Mouse (Mus musculus): Measurements from ENCODE around the gene Gyg.
"Not testable (repeated sequence)": the region's sequence is repeated elsewhere in the genome, so short reads cannot be mapped to it uniquely, and the experiment has no call there.

Gene Gyg

DNA sequence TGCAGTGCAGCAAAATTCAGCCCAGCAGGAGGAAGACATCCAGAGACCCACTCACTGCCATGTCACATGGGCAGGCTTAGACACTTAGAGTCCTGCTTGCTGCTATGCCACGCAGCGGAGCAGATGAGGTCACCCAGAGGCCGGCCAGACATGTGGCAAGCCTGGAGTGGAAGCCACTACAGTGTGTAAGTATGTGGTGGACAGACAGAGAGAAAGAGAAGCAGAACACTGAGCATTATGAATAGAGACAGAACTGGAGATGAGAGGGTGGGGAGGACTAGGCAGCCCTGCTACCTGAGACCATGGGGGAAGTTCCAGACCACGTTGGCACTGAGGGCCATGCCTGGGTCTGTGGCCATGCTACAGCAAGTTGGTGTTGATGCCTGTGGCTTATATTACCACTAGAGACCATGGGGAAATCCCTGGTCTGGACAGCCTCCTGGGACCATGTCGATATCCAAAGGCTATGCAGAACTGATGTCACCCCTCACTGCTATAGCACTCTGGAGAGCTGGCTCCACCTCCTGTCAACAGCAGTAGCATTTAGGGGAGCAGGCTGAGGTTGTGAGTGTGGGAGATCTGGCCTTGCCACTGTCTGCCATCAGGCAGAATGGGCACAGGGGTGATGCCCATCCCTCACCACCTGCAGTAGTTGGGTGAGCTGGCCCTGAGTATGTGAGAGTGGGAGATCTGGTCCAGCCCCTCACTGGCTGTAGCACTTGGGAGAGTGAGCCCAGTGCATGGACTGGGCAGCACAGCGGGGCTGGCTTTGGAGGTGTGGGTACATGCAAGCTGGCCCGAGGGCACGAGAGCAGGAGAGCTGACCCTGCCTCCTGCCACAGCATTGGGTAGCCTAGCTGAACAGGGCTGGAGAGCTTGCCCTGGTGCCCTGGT is 24.4 kb downstream of the Gyg start:
- DNase-seq (ENCODE audit: low spot score): no peak

DNA sequence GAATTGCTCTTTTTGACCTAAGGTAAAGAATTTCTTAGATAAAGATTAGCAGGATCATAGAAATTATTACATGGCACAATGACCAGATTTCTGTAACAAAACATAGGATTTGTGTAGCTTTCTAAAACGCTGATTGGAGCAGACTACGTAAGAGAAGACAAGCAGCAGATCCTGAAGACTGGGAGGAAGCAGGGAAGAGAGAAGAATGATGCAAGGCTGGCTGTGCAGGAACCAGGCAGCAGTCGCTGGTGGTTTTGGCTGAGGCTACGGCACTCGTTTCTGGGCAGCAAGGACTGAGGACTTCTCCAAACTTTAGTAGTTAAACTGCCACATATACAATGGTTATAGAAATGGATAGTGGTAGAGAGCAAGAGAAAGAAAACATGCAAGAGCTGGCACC is 25.6 kb downstream of the Gyg start:
- DNase-seq (ENCODE audit: low spot score): no peak

DNA sequence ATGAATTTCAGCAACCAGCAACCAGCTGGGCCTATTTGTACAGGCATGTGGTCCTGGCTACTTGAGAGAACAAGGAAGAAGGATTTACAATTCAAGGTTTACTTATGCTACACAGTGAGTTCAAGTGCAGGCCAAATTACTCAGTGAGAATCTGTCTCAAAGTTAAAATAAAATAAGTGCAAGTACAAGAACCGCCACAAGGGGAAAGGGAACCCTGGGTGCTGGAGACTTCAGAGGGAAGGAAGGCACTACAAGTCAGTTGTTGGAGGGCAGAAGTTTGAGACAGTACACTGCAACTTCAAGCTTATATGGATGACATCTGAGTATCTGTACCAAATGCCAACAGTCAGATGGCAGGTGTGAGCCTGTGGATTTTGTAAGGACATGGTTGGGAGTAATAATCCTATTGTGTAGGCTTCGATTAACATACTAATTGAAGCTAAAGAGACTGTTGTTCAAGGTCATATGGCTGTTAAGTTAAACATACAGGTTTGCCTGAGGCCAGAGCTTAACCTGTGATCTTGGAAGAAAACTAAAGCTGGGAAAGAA is 28.0 kb downstream of the Gyg start:
- DNase-seq (ENCODE audit: low spot score): no peak

DNA sequence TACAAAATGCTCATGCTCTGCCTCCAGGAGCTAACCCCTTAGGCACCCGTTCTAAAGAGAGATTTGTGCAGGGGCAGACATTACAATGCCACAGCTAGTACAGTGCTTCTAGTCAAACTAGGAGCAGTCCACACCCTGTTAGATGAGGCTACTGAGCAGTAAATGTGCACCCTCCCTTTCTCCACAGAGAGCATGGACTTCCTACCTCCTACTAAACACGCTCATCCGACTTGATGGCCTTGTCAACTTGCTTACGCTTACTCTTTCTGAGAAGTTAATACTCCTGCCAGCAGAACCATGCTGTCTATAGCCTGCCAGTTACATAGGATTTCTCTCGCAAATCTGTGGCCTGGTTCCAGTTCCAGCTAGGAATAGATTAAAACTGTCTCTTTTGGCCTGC is 29.5 kb downstream of the Gyg start:
- DNase-seq (ENCODE audit: low spot score): no peak

GRCm38 (mm10) chr3:20121582-20121981 is 33.5 kb downstream of the Gyg start:
- DNase-seq (ENCODE audit: low spot score): not testable (repeated sequence)

DNA sequence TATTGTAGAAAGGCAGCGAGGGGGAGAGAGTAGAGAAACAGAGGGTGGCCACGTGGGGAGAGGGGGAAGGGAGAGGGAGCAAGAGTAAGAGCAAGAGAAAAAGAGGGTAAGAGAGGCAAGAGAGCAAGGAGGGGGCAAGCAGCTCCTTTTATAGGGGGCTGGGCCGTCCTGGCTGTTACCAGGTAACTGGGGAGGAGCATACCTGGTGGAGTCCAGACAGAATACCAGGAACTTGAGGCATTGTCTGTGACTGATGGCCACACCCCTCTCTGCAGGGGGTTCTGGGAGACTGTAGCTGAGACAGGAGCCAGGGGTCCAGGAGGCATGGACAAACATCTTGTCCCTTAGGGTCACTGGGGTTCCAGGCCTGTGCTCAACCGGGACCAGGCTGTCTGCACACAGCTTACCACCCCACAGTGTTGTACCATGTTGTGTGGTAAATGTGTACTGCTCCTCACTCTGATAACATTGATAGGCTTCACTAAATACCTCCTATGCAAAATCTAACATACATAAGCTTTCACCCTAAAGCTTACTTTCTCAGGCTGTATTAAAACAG is 35.4 kb downstream of the Gyg start:
- no peak for DNase-seq (ENCODE audit: low spot score)

DNA sequence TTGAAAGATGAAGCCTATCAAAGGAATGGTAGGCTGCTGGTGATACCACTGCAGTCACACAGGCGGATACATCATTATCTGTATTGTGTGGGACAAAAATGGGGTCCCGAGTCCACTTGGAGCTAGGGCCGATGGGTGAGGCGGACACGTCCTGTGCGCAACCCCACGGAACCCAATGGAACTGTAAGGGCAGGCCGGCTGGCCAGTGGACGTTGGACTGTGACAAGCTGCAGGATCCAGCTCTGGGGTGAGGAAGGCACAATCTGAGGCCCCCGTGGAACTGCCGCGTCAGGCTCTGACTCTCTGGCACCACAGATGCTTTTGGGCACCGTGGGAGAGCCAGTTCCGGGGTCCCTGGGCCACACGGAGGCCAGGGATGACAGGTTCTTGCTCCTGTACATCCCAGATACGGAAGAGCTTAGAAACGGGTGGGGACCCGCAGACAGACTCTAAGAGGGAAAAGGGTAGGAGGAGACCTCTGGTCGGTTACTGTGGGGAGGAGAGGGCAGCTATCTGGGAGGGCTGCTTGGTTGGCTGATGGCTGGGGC is 36.0 kb downstream of the Gyg start:
- DNase-seq (ENCODE audit: low spot score): no peak

DNA sequence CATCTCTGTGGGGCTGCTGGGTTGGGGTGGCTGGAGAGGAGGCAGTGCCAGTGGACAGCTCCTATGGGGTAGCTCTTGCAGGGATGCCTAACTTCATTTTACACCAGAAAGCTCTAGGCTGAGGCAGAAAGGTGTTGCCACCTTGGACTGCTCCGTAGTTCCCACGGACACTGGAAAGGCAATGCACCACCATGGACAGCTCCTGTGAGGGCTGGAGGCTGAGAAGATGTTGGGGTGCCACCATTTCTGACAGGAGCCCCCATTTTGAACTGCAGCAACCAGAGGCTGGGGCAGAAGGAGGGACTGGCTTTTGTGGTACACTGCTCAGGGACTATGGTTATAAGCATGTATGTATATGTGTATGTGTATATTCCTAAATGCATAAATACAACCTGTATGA is 43.2 kb downstream of the Gyg start:
- no peak for DNase-seq (ENCODE audit: low spot score)

- DNase-seq (ENCODE audit: low spot score): no peak
Observed at GRCm38 (mm10) chr3:20108881-20109280, 46.2 kb downstream of the Gyg start.

GRCm38 (mm10) chr3:20104776-20105175 is 50.3 kb downstream of the Gyg start:
- no peak for DNase-seq (ENCODE audit: low spot score)

- DNase-seq (ENCODE audit: low spot score): no peak
Observed at GRCm38 (mm10) chr3:20104318-20104717, 50.8 kb downstream of the Gyg start.

DNA sequence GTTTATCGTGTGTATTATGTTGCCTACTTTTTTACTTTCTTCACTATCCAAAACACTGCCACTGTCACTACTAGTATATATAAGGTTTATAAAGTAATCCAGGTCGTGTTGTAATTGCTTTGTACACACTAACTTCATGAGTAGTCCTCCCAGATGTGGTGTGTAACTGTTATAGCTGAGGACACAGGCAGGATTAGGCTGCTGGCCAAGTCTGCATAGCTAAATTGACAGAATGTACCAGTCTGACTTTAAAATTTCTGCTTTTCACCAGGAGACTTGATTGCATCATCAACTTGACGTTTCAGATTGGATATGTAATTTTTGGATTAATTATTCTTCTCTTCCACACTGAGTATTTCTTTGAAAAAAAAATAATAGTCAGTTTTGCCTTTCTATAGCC is 51.3 kb downstream of the Gyg start:
- DNase-seq (ENCODE audit: low spot score): no peak

DNA sequence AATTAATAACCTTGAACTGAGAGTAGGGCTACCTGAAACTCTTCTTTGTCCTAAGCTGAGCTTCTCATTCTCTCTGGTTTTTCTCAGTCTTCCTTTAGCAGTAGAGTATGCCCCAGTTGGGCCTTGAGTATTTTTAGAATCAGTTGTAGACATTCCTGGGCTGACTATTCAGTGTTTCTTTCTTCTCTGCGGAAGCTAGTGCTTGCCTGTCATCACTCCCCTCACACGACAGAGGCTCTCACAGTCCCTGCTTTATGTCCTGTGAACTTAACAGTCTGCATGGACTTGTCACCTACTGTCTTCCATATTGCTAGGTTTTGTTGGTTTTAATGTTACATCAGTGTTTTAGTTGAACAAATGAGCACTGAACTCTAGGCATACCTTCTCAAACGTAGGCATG is 73.0 kb downstream of the Gyg start:
- DNase-seq (ENCODE audit: low spot score): no peak

DNA sequence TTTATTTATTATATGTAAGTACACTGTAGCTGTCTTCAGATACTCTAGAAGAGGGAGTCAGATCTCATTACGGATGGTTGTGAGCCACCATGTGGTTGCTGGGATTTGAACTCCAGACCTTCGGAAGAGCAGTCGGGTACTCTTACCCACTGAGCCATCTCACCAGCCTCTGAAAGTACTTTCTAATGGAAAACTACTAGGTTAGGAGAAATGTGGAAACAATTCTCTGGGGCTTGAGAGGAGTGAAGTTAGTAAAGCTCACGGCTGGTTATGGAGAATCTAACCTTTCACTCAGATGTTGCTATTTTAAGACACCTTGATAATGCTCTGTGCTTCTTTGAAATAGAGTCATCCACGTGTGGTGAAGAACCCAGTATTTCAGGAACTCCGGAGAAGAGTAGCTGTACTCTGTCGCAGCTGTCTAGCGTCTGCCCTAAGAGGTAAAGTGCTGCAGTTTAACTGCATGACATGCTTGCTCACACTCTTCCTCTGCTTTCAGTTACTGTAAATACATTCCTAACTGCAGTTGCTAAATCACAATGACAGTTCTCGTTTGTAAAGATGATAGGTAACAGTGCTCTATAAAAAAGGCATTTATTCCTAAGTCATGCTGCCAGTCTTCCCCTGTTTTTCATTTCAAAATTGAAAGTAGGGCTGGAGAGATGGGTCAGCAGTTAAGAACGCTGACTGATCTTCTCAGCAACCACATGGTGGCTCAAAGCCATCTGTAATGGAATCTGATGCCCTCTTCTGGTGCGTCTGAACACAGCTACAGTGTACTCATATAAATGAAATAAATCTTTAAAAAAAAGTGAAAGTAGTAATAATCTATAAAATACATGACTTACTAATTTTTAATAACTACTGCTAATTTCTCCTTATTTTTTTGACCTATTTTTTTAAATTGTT is 78.7 kb downstream of the Gyg start:
- no peak for DNase-seq (ENCODE audit: low spot score)
